Mouse (Mus musculus): ENCODE data around the gene Stk33.

DNA sequence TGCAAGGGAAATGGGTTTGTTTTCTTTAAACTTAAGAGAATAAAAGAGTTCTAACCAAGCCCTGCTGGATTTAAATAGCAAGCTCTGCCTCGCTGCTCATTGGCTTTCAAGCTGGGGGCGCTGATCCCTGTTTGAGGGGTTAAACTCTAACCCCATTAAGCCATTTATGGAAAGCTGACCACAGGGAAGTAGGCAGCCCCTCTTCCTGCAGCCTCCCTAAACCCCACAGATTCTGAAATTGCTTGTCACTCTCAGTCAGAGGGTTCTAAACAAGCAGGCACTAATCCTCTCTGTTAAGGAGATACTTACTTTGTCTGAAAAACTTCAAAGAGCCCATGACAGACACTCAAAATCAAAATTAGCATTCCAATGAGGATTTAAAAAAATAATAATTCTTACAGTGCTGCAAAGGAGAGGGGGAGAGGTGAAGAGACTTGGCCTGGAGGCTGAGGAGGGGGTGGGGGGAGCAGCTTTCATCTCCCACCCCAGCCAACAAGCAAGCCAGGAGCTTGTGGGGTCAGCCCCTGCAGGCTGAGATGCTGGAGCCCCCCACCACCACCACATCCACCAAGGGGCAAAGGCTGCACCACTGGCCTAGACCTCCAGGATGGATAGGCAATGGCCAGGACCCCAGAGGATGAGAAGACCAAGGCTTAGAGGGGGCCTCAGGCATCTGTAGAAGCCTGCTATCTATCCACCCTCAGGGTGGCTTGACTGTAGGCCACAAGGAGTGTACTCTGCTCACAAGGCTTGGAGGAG is 203.8 kb downstream of the Stk33 start:
- TF ChIP-seq CTCF (IDR thresholded peaks at IDR 0.05; ENCODE audit: low read depth, low read length): no peak
- no peak for TF ChIP-seq POLR2A (IDR thresholded peaks at IDR 0.05; ENCODE audit: extremely low read depth, insufficient read depth, low read length)

Data from liver, adult 2 months (tissue).